Mouse (Mus musculus) hindbrain, embryonic 15.5 days (tissue): ENCODE data around the gene Gm49403. TPM values are rescaled to one million over a fixed set of nuclear protein-coding genes. Genes with fewer than 3 reads are reported as not detected.
A peak's percentile ranks its signal among the peaks of the same experiment; 100 is the strongest.
"Not testable (repeated sequence)": the region's sequence is repeated elsewhere in the genome, so short reads cannot be mapped to it uniquely, and the experiment has no call there.

ENCODE experiments used
- ATAC-seq: fragments of 200-750 bp; cut with Nextera tagmentation; 2 replicates; pipeline ENCODE4 v1.8.0; 2017; ENCODE audit warnings: low read depth, moderate number of reproducible peaks, moderate TSS enrichment; ENCODE audit not compliant: low FRiP score
- H3K27ac ChIP-seq: fragments of 300-500 bp; sonication (generic); replicated peaks from 2 replicates; pipeline ENCODE4 v1.5.1; 2015; ENCODE audit warnings: mild to moderate bottlenecking, inconsistent platforms
- H3K27me3 ChIP-seq: fragments of 300-500 bp; sonication (generic); 2 replicates; pipeline ENCODE4 v1.6.1; 2015; ENCODE audit warnings: control low read depth, inconsistent platforms
- H3K36me3 ChIP-seq: fragments of 300-500 bp; sonication (generic); 2 replicates; pipeline ENCODE4 v1.6.1; 2015; ENCODE audit warnings: control low read depth, inconsistent platforms
- H3K4me1 ChIP-seq: fragments of 300-500 bp; sonication (generic); replicated peaks from 2 replicates; pipeline ENCODE4 v1.6.1; 2015; ENCODE audit warnings: control low read depth, inconsistent platforms
- H3K4me2 ChIP-seq: fragments of 300-500 bp; sonication (generic); 2 replicates; pipeline ENCODE4 v1.6.1; 2015; ENCODE audit warnings: moderate library complexity, mild to moderate bottlenecking, inconsistent platforms
- H3K4me3 ChIP-seq: fragments of 300-500 bp; sonication (generic); 2 replicates; pipeline ENCODE4 v1.5.1; 2015; ENCODE audit warnings: mild to moderate bottlenecking, inconsistent platforms
- H3K9ac ChIP-seq: fragments of 300-500 bp; sonication (generic); 2 replicates; pipeline ENCODE4 v1.6.1; 2015; ENCODE audit warnings: inconsistent platforms
- H3K9me3 ChIP-seq: fragments of 300-500 bp; sonication (generic); 2 replicates; pipeline ENCODE4 v1.6.1; 2016; ENCODE audit warnings: control low read depth, inconsistent platforms
- WGBS: fragments of 180-500 bp; shearing (Covaris S2); methylation state at CpG from one replicate; pipeline ENCODE4 v1.1.7; 2015; 5-methylcytosine and 5-hydroxymethylcytosine counted together
- polyA plus RNA-seq: library from polyadenylated mRNA; unstranded; fragments of >200 nt; fragmentation: Nextera tagmentation; extraction: Ambion mirVana; gene quantifications from 2 replicates; pipeline ENCODE4 v1.2.1, GENCODE M21; 2015

The Gm49403 gene
- polyA plus RNA-seq, 1 experiment from 2014 or later = not detected

- no peaks in the 10 kb centered on the region for H3K9me3 ChIP-seq
- no peak for ATAC-seq
- H3K27me3 ChIP-seq = no peaks in the 10 kb centered on the region
- H3K36me3 ChIP-seq = peaks cover 33% of the 10 kb centered on the region
- H3K9ac ChIP-seq = no peak overlapping the region
- H3K4me2 ChIP-seq = no peak overlapping the region
- H3K27ac ChIP-seq = no peak overlapping the region
- no peak overlapping the region for H3K4me3 ChIP-seq
- H3K4me1 ChIP-seq = peaks cover 26% of the 10 kb centered on the region
- 95% methylated on average over 7 of the region's 7 CpGs for WGBS
These were observed 8.7 kb upstream of the Gm49403 start for GRCm38 (mm10) chr19:8875031-8875430.

- ATAC-seq = peak; percentile 96
- H3K4me2 ChIP-seq = peak within 1 kb of the TSS; percentile 92
- H3K9me3 ChIP-seq = no peaks in the 10 kb centered on the region
- H3K4me3 ChIP-seq = peak within 1 kb of the TSS; percentile 87
- peaks cover 14% of the 10 kb centered on the region for H3K4me1 ChIP-seq
- H3K9ac ChIP-seq = peak within 1 kb of the TSS; percentile 94
- H3K27ac ChIP-seq = peak within 1 kb of the TSS; percentile 90
- under 1% methylated on average over 42 of the region's 42 CpGs for WGBS
- H3K36me3 ChIP-seq = peaks cover 15% of the 10 kb centered on the region
- no peaks in the 10 kb centered on the region for H3K27me3 ChIP-seq
These were observed 3.3 kb upstream of the Gm49403 start, which contains the start of gene Uqcc3 for GRCm38 (mm10) chr19:8880311-8881033. TSS of gene Uqcc3 (minus strand) at chr19:8880923.

GRCm38 (mm10) chr19:8881034-8881392, 2.7 kb upstream of the Gm49403 start:
- Histone ChIP-seq H3K27me3 (no peaks in the 10 kb centered on the region), H3K4me1 (peaks cover 14% of the 10 kb centered on the region), H3K36me3 (peaks cover 10% of the 10 kb centered on the region), H3K4me3 (peak overlapping the region; percentile 87), H3K4me2 (peak overlapping the region; percentile 92), H3K9me3 (no peaks in the 10 kb centered on the region), H3K9ac (peak overlapping the region; percentile 94; the same call in 1 of the 2 replicates), H3K27ac (peak overlapping the region; percentile 90)
- no peak for ATAC-seq
- 15% methylated on average over 3 of the region's 3 CpGs for WGBS

- H3K9me3 ChIP-seq = no peaks in the 10 kb centered on the region
- H3K27me3 ChIP-seq = no peaks in the 10 kb centered on the region
- 55% methylated on average over 1 of the region's 1 CpGs for WGBS
- peaks cover 17% of the 10 kb centered on the region for H3K4me1 ChIP-seq
- H3K36me3 ChIP-seq = 0 out of 2 replicates have a peak, but pooled peaks cover 6% of the 10 kb centered on the region
- no peak for ATAC-seq
- peak overlapping the region; percentile 79 for H3K4me2 ChIP-seq
- H3K9ac ChIP-seq = no peak overlapping the region
- no peak overlapping the region; the same call in 1 of the 2 replicates for H3K4me3 ChIP-seq
- H3K27ac ChIP-seq = no peak overlapping the region
These were observed 3.3 kb downstream of the Gm49403 start for GRCm38 (mm10) chr19:8886916-8887584.

GRCm38 (mm10) chr19:8887585-8888463, 4.1 kb downstream of the Gm49403 start:
- no peak for ATAC-seq
- WGBS = 16% methylated on average over 19 of the region's 19 CpGs

GRCm38 (mm10) chr19:8888511-8889385, 5.0 kb downstream of the Gm49403 start, which contains the start of the genes 1810009A15Rik and Gm49416:
TSS of gene 1810009A15Rik (plus strand) at chr19:8888853.
TSS of gene Gm49416 (plus strand) at chr19:8888926.
- H3K4me1 ChIP-seq = peaks cover 23% of the 10 kb centered on the region
- no peaks in the 10 kb centered on the region for H3K9me3 ChIP-seq
- under 1% methylated on average over 58 of the region's 58 CpGs for WGBS
- ATAC-seq = peak; percentile 95
- no peaks in the 10 kb centered on the region for H3K27me3 ChIP-seq
- peak within 1 kb of the TSS; percentile 57 for H3K4me3 ChIP-seq
- peak within 1 kb of the TSS; percentile 69 for H3K9ac ChIP-seq
- H3K27ac ChIP-seq = peak within 1 kb of the TSS; percentile 86
- H3K4me2 ChIP-seq = peak within 1 kb of the TSS; percentile 79
- H3K36me3 ChIP-seq = 0 out of 2 replicates have a peak, but pooled peaks cover 6% of the 10 kb centered on the region

More at GRCm38 (mm10) chr19:8887585-8888463, 4.1 kb downstream of the Gm49403 start:
- peak overlapping the region; percentile 86 for H3K27ac ChIP-seq
- H3K4me1 ChIP-seq = peaks cover 17% of the 10 kb centered on the region
- H3K9me3 ChIP-seq = no peaks in the 10 kb centered on the region
- peak overlapping the region; percentile 69 for H3K9ac ChIP-seq
- no peaks in the 10 kb centered on the region for H3K27me3 ChIP-seq
- H3K4me3 ChIP-seq = peak overlapping the region; percentile 57
- 0 out of 2 replicates have a peak, but pooled peaks cover 6% of the 10 kb centered on the region for H3K36me3 ChIP-seq
- peak overlapping the region; percentile 79 for H3K4me2 ChIP-seq

GRCm38 (mm10) chr19:8892829-8893766, 9.4 kb downstream of the Gm49403 start, which contains the start of gene Ints5:
TSS of gene Ints5 (plus strand) at chr19:8893005.
- peaks cover 28% of the 10 kb centered on the region for H3K4me1 ChIP-seq
- peak within 1 kb of the TSS; percentile 87 for H3K27ac ChIP-seq
- peak; percentile 43 for ATAC-seq
- no peaks in the 10 kb centered on the region for H3K9me3 ChIP-seq
- 3% methylated on average over 54 of the region's 54 CpGs for WGBS
- H3K9ac ChIP-seq = peak within 1 kb of the TSS; percentile 83
- H3K27me3 ChIP-seq = no peaks in the 10 kb centered on the region
- peak within 1 kb of the TSS; percentile 84 for H3K4me2 ChIP-seq
- 0 out of 2 replicates have a peak, but pooled peaks cover 11% of the 10 kb centered on the region for H3K36me3 ChIP-seq
- peak within 1 kb of the TSS; percentile 62 for H3K4me3 ChIP-seq

GRCm38 (mm10) chr19:8895397-8895960, 11.7 kb downstream of the Gm49403 start:
- Histone ChIP-seq H3K4me1 (peaks cover 29% of the 10 kb centered on the region), H3K9me3 (no peaks in the 10 kb centered on the region), H3K4me2 (no peak overlapping the region), H3K27me3 (no peaks in the 10 kb centered on the region), H3K9ac (no peak overlapping the region), H3K4me3 (no peak overlapping the region), H3K27ac (no peak overlapping the region), H3K36me3 (0 out of 2 replicates have a peak, but pooled peaks cover 10% of the 10 kb centered on the region)
- 92% methylated on average over 9 of the region's 9 CpGs for WGBS
- ATAC-seq = no peak

- H3K36me3 ChIP-seq, H3K9me3 ChIP-seq, ATAC-seq, H3K4me3 ChIP-seq, H3K27ac ChIP-seq, H3K27me3 ChIP-seq, H3K9ac ChIP-seq, H3K4me2 ChIP-seq: not testable (repeated sequence)
- 94% methylated on average over 5 of the region's 5 CpGs for WGBS
- peaks cover 29% of the 10 kb centered on the region for H3K4me1 ChIP-seq
These were observed 12.5 kb downstream of the Gm49403 start for GRCm38 (mm10) chr19:8896231-8896630.
